Mouse (Mus musculus): ENCODE measurements around the gene Atp6v1e2.

Gene Atp6v1e2

DNA sequence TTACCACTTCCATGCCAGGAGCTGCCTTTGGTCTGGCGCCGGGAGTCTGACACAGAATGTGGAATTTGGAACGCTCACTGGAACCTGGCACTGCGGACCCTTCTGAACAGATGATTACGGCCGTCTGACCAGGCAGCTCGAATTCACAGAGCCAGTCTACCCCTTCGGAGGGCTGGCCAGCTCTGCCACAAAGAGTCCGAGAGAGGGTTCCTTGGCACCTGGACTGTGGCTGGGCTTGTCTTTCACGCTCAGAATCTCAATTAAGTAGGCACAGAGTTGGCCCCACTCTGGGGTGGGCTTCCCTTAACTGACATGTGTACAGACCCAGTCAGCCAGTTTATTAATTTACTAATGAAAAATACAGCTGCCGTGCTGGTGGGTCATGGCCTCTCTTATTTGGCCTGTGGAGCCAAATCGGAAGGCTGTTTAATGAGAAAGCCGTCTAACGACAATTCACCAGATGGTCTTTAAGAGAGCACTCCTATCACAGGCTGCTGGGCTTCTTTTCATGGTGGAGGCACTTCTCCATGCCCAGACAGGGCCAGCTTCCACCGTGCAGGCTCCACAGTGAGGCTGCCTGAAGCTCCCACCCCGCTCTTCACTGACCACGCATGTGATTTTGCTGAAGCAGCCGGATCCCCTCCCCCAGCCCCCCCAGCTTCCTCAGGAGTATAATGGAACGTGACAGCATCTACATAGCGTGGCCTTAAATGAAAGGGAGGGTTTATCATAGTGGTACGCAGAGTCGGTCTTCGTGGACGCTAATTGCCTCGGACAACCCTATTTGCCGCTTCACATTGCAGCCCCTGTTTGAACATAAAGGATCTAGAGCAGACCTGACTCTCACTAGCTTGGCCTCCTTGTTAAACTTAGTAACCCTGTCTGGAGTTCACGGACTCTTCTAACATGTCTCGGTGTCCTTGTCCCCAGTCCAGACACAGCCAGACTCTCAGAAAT, at the start of gene Atp6v1e2:
Atp6v1e2 (minus strand) TSS at position 58 of the 957 bp plus-strand sequence.
- DNase-seq (ENCODE audit: extremely low spot score, low spot score), result no peak

GRCm38 (mm10) chr17:86997323-86997722, 49.6 kb upstream of the Atp6v1e2 start:
- DNase-seq (ENCODE audit: extremely low spot score, low spot score), result no peak

GRCm38 (mm10) chr17:86991306-86991705, 43.6 kb upstream of the Atp6v1e2 start:
- no peak for DNase-seq (ENCODE audit: extremely low spot score, low spot score)

DNA sequence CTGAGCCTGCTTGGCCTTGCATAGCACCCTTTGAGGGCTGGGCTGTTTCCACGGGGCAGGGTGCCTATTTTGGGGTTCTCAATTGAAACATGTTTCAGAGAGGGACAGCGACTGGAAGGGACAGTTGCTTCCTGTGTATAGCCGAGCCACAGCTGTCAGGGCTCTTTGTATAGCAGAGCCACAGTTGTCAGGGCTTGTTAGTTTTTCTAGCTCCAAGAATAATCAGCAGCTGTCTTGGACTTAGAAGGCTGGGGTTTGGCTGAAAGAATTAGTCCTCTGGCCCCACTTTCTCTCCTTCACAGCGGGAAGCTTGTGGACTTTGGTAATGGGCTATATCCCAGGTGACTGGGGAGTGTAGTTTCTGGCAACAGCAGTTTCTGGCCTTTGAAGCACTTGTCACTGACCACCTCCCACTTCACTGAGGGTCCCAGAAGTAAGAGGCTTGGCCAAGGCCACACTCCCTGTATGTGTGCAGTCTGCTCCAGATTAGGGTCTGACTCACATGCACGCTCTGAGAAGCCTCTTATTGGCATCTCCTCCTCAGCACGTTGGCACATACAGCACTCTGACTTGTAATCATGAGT, 41.0 kb upstream of the Atp6v1e2 start:
- no peak for DNase-seq (ENCODE audit: extremely low spot score, low spot score)

GRCm38 (mm10) chr17:86988161-86988560, 40.5 kb upstream of the Atp6v1e2 start:
- DNase-seq (ENCODE audit: extremely low spot score, low spot score), result no peak

DNA sequence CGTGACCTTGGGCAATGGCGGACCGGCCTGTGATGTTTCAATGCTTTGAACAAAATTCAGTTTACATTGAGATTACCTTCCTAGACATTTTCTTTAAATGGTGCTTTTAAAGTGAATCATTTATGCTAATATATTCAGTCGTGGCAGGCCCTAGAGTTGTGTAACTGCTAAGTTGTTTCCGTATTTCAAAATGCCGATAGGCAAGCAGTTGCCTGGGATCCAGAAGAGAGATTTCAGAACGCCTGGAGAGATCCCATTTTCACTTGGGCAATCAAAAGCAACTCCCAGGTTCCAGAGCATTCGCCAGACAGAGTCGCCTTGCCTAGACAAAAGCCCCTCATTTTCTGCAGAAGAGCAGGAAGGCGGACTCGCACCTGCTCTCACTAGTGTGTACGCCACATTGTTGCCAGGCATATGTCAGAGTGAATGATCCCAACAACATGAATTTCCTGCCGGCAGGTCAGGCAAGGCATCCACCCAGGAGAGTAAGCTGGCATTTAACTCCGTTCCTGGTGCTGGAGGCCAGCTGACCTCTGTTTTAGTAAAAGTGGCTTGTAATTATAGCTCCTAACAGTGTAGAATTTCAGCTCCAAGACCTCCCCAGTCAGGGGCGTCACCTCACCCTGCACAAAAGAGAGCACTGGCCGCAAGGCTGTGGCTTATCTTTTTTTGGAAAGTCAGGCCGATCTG, 38.9 kb upstream of the Atp6v1e2 start:
- DNase-seq (ENCODE audit: extremely low spot score, low spot score), result peak; percentile 18

DNA sequence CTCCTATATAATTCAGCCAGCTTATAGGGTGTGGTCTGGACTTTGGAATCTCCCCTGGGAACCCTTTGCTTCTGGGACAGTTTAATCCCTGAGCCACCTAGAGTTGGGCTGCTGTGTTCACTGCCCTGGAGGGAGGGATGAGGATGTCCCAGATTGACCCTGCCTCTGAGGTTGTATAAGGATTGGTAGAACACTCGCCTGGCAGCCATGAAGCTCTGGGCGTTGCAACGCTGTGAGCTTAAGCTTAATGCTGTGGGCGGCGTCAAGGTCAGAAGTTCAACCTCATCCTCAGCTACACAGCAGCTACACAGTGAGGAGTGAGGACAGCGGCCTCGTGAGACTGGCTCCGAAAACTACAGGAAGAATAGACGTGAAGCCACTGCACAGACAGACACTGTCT, 34.8 kb upstream of the Atp6v1e2 start:
- DNase-seq (ENCODE audit: extremely low spot score, low spot score), result no peak

GRCm38 (mm10) chr17:86981701-86982100, 34.0 kb upstream of the Atp6v1e2 start:
- no peak for DNase-seq (ENCODE audit: extremely low spot score, low spot score)

DNA sequence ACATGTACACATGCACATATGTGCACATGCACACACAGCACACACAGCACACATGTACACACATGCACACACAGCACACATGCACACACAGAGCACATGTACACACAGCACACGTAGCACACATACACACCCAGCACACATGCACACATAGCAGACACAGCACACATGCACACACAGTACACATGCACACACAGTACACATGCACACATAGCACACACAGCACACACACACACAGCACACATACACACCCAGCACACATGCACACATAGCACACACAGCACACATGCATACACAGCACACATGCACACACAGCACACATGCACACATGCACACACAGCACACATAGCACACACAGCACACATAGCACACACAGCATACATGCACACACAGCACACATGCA, 33.5 kb upstream of the Atp6v1e2 start:
- DNase-seq (ENCODE audit: extremely low spot score, low spot score), result no peak

DNA sequence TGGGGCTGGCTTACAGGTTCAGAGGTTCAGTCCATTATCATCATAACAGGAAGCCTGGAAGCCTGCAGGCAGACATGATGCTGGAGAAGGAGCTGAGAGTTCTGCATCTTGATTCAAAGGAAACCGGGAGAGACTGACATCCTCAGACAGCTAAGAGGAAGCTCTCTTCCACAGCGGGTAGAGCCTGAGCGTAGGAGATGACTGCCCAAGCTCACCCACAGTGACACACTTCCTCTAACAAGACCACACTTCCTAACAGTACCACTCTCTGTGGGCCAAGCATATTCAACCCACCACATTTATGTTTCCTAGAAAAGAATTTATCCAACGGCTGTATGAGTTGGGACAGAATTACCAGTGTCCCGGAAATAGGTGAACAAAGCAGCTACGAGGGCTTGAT, 30.8 kb upstream of the Atp6v1e2 start:
- DNase-seq (ENCODE audit: extremely low spot score, low spot score), result no peak

DNA sequence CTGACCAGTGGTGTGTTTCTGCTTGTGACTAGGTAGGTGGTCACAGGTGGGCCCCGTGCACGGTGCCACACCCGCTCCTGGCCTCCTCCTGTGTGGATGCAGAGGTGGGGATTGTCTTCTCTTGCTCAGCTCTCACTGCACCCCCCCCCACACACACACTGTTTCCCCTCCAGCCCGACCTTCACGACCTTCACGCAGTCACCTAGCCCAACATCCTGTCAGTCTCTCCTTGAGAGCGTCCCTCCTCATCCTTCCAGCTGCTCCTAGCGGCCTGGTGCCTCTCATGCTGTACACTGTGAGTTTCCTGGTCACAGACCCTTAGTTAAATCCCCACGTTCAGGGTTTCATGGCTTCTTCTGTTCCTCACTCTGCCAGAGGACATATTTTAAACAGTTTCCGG, 28.7 kb upstream of the Atp6v1e2 start:
- DNase-seq (ENCODE audit: extremely low spot score, low spot score), result no peak

GRCm38 (mm10) chr17:86973097-86973496, 25.4 kb upstream of the Atp6v1e2 start:
- DNase-seq (ENCODE audit: extremely low spot score, low spot score), result no peak

DNA sequence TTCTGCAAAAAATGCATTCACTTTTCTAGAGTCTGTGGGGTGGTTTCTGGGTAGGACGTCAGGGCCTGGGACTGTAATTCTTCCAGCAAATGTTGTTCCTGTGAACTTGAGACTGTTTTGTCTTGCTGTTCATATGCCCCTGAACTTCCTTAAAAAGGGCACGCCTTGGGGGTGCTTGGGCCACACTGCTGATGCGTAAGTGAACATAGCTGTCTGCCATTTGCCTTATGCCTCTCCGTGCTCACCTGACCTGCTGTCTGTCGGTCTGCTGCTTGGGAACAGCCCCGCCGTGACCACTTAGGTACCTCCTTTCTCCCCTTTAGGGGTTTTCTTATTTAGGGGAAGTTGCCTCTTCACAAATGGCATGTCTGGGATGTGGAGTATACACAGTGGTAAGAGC, 24.2 kb upstream of the Atp6v1e2 start:
- no peak for DNase-seq (ENCODE audit: extremely low spot score, low spot score)

- no peak for DNase-seq (ENCODE audit: extremely low spot score, low spot score)
Observed at GRCm38 (mm10) chr17:86971036-86971435, 23.3 kb upstream of the Atp6v1e2 start.

DNA sequence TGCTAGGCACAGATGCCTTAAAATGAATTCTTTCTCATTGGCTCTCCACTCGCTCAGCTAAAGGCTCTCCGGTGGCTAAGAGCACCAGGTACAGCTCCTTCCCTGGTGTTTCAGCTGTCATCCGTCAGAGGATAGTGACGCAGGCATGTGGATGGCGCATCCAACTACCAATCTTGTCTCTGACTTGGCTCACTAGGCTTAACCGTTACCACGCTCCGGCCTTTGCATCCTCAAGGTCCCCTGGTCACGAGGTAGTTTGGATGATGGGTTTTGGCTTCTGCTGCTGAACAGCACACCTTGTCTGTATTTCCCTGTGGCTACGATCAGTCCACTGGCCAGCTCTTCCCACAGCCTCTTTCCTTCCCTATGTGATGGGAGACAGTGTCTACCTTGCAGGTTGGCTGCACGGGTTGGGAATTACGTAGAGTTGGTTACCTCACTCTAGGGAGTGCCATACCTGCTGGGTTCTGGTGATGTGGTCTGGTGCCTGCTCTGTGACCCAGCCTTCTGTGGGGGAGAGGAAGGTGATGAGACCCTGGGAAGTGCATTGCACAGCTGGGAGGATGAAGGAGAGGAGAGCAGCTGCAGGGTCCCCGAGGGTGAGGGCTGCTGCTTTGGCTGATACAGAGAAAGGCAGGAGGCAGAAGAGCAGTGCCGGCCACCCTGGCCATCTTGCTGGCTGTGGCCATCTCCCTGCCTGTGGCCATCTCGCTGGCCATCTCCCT, 22.5 kb upstream of the Atp6v1e2 start:
- no peak for DNase-seq (ENCODE audit: extremely low spot score, low spot score)

GRCm38 (mm10) chr17:86969582-86969981, 21.9 kb upstream of the Atp6v1e2 start:
- DNase-seq (ENCODE audit: extremely low spot score, low spot score), result no peak

DNA sequence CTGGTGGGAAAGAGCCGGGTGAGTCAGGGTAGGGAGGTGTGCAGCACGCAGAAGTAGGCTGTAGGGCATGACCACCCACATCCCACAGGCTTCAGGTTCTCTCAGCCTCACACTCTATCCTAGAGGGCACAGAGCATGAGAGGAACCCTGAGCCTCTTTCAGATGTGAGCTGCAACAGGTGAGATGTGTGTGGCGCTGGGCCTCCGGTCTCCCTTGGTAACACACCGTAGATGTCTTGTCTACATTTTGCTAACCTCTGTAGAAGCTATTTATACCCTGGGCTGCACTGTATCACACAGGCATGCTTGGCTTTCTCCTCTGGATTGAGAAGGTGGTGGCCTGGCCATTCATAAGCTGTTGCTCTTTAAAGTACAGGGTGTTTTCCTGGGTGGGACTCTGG, 20.9 kb upstream of the Atp6v1e2 start:
- DNase-seq (ENCODE audit: extremely low spot score, low spot score), result no peak

DNA sequence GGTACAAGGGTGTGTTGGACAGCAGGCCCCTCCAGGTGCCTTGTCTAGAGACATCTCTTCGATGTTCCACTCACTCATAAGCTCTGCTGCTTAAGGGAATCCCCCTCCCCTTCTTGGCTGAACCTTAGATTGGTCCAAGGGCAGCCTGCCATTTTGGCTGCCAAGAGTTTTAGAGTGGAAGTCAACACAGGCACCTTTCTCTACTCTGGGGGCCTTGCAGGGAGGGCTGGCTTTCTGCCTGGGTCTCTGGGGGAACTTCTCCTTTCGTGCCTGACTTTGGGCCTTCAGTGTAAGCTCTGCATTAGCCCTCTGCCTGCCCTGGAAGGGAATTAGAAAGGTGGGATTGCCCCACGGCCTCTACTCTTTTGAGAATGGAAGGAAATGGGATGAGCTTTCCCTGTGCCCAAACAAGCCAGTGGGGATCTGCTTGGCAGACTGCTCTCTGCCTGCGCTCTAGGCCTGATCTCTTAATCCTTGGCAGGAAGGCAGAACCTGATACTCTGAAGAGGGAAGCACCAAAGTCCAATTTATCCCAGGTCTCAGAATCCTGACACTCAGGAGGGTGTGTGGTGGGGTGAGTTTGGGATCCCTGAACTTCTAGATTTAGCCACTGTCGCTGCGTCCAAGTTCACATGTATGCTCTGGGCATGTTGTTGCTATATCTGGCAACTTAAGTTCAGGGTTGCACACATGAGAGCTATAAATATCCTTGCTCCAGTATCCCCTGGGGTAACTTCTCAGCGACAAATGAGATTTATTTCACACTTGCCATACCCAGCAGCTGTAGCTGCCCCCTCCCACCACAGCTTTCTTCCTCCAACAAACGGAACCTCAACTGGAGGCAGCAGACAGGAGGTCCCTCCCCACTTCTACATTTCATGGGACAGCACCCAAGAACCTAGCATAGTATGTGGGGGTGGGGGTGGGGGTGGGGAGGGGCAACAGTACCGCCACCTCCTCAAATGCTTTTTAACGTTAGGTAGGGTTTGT, 20.1 kb upstream of the Atp6v1e2 start:
- no peak for DNase-seq (ENCODE audit: extremely low spot score, low spot score)

DNA sequence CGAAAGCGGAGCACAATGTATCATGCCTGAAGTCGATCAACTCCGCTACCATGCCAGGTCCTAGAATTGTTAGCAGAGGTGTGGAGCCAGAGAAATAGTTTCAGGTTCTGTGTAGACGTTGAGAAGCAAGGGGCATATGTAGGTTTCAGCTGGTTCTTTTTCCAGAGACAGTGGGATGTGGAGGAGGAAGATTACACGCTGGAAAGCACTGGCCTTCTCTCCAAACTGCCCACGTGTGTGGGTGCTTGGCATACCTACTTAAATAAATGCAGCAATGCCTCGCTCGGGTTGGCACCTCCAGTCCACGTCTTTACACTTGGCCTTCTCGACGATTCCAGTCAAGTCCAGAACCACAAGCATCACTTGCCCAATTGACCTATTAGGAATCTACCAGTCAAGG, 19.4 kb upstream of the Atp6v1e2 start:
- no peak for DNase-seq (ENCODE audit: extremely low spot score, low spot score)

DNA sequence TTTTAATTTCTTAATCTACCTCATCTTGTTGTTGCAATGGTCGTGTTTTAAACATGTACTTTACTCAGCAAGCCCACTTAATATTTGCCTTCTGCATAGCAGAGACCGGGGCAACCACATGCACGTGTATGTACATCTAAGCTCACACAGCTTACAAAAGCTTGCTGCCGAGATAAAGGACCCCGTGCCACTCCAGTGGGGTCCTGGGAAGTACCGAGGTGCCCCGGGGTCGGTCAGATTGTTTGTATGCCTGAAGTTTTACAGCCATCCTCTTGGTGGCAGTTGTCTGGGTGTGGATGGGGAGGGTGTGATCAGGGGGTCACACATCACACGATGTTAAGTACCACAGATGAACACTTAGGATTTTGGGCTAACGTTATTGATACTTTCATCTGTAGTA, 18.3 kb upstream of the Atp6v1e2 start:
- no peak for DNase-seq (ENCODE audit: extremely low spot score, low spot score)

Data from neural tube, embryonic 10.5 days (tissue).